Mouse (Mus musculus) hindbrain, embryonic 15.5 days (tissue): ENCODE data around the gene Gpr132. TPM values are rescaled to one million over a fixed set of nuclear protein-coding genes. Genes with fewer than 3 reads are reported as not detected.

Source experiments
- ATAC-seq: fragments of 200-750 bp; cut with Nextera tagmentation; 2 replicates; pipeline ENCODE4 v1.8.0; 2017; ENCODE audit warnings: low read depth, moderate number of reproducible peaks, moderate TSS enrichment; ENCODE audit not compliant: low FRiP score
- H3K27ac ChIP-seq: fragments of 300-500 bp; sonication (generic); replicated peaks from 2 replicates; pipeline ENCODE4 v1.5.1; 2015; ENCODE audit warnings: mild to moderate bottlenecking, inconsistent platforms
- H3K27me3 ChIP-seq: fragments of 300-500 bp; sonication (generic); 2 replicates; pipeline ENCODE4 v1.6.1; 2015; ENCODE audit warnings: control low read depth, inconsistent platforms
- H3K36me3 ChIP-seq: fragments of 300-500 bp; sonication (generic); 2 replicates; pipeline ENCODE4 v1.6.1; 2015; ENCODE audit warnings: control low read depth, inconsistent platforms
- H3K4me1 ChIP-seq: fragments of 300-500 bp; sonication (generic); replicated peaks from 2 replicates; pipeline ENCODE4 v1.6.1; 2015; ENCODE audit warnings: control low read depth, inconsistent platforms
- H3K4me2 ChIP-seq: fragments of 300-500 bp; sonication (generic); 2 replicates; pipeline ENCODE4 v1.6.1; 2015; ENCODE audit warnings: moderate library complexity, mild to moderate bottlenecking, inconsistent platforms
- H3K4me3 ChIP-seq: fragments of 300-500 bp; sonication (generic); 2 replicates; pipeline ENCODE4 v1.5.1; 2015; ENCODE audit warnings: mild to moderate bottlenecking, inconsistent platforms
- H3K9ac ChIP-seq: fragments of 300-500 bp; sonication (generic); 2 replicates; pipeline ENCODE4 v1.6.1; 2015; ENCODE audit warnings: inconsistent platforms
- H3K9me3 ChIP-seq: fragments of 300-500 bp; sonication (generic); 2 replicates; pipeline ENCODE4 v1.6.1; 2016; ENCODE audit warnings: control low read depth, inconsistent platforms
- WGBS: fragments of 180-500 bp; shearing (Covaris S2); methylation state at CpG from one replicate; pipeline ENCODE4 v1.1.7; 2015; 5-methylcytosine and 5-hydroxymethylcytosine counted together
- polyA plus RNA-seq: library from polyadenylated mRNA; unstranded; fragments of >200 nt; fragmentation: Nextera tagmentation; extraction: Ambion mirVana; gene quantifications from 2 replicates; pipeline ENCODE4 v1.2.1, GENCODE M21; 2015

The Gpr132 gene
- not detected in 2 replicates for polyA plus RNA-seq

GRCm38 (mm10) chr12:112868178-112869087, at the start of gene Gpr132:
Gpr132 (minus strand) TSS chr12:112868228.
- WGBS = 70% methylated on average over 13 of the region's 13 CpGs
- no peak for ATAC-seq

GRCm38 (mm10) chr12:112917486-112917885, 49.5 kb upstream of the Gpr132 start:
- Histone ChIP-seq H3K9me3 (no peaks in the 10 kb centered on the region), H3K9ac (no peak overlapping the region), H3K4me2 (no peak overlapping the region), H3K4me1 (peaks cover 6% of the 10 kb centered on the region), H3K4me3 (no peak overlapping the region), H3K27me3 (no peaks in the 10 kb centered on the region), H3K36me3 (peaks cover 46% of the 10 kb centered on the region), H3K27ac (no peak overlapping the region)
- ATAC-seq = no peak
- 87% methylated on average over 11 of the region's 11 CpGs for WGBS

More at GRCm38 (mm10) chr12:112868178-112869087, at the start of gene Gpr132:
- Histone ChIP-seq H3K4me1 (peaks cover 7% of the 10 kb centered on the region), H3K9ac (no peak within 1 kb of the TSS), H3K27ac (no peak within 1 kb of the TSS), H3K4me3 (no peak within 1 kb of the TSS), H3K9me3 (no peaks in the 10 kb centered on the region), H3K4me2 (no peak within 1 kb of the TSS), H3K36me3 (no peaks in the 10 kb centered on the region), H3K27me3 (peaks cover 13% of the 10 kb centered on the region; the same call in 1 of the 2 replicates)

GRCm38 (mm10) chr12:112916698-112917400, 48.8 kb upstream of the Gpr132 start:
- Histone ChIP-seq H3K9me3 (no peaks in the 10 kb centered on the region), H3K4me1 (peaks cover 4% of the 10 kb centered on the region), H3K27ac (no peak overlapping the region), H3K36me3 (peaks cover 53% of the 10 kb centered on the region), H3K27me3 (no peaks in the 10 kb centered on the region), H3K9ac (no peak overlapping the region), H3K4me3 (no peak overlapping the region), H3K4me2 (no peak overlapping the region)
- ATAC-seq = no peak
- WGBS = 76% methylated on average over 16 of the region's 16 CpGs

GRCm38 (mm10) chr12:112915587-112915986, 47.6 kb upstream of the Gpr132 start:
- Histone ChIP-seq H3K36me3 (peaks cover 65% of the 10 kb centered on the region), H3K4me1 (peaks cover 4% of the 10 kb centered on the region), H3K4me2 (no peak overlapping the region), H3K9me3 (no peaks in the 10 kb centered on the region), H3K27ac (no peak overlapping the region), H3K27me3 (no peaks in the 10 kb centered on the region), H3K4me3 (no peak overlapping the region), H3K9ac (no peak overlapping the region)
- ATAC-seq = no peak
- WGBS = 51% methylated on average over 13 of the region's 13 CpGs

DNA sequence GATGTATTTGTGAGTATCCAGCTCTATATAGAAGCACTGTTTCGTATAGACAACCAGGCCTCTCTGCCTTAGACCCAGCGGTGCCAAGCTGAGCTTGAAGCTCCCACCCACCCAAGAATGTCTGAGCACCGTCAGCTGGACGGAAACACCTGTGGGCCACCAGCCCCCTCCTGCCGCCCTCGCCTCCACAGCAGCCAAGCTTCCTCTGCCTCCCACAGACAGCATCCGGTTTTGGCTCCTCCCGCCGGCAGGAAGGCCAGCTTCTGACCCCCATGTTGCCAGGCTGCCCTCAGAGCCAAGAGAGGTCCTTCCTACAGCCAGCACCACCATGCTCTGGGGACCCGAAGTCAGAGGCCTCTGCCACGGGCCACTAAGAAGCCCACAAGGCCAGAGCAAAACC, 46.5 kb upstream of the Gpr132 start:
- 86% methylated on average over 11 of the region's 11 CpGs for WGBS
- no peak for ATAC-seq
- H3K36me3 ChIP-seq = peaks cover 66% of the 10 kb centered on the region

DNA sequence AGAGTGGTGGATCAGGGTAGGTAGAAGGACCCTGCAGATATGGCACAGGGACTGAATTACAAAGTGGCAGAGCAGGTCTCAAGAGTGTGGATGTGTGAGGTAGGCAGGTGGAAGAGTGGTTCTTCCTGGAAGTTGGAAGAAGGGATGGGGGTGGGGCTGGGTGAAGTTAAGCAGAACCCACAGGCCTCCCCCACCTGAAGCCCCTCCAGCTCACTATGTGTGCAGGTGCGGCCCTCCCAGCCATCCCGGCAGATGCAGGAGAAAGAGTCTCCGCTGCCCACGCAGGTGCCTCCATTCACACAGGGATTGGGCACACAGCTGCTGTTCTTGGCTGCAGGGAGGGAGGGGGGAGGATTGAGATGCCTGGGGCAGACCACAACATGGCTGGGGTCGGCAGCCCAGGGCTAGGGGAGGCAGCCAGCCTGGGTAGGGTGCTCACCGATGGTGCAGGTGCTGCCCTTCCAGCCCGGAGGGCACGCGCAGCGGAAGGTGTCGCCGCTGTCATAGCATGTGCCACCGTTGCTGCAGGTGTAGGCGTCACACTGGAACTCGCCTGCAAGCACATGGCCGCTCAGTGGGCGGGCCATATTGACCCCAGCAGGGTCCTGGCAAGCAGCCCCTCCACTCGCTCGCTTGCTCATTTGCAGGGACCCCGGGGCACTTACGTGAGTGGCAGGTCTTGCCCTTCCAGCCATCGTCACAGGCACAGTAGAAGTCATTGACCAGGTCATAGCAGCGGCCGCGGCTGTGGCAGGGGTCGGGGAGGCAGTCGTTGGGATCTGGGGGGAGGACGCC, 45.1 kb upstream of the Gpr132 start:
- H3K9ac ChIP-seq = no peak overlapping the region
- no peak for ATAC-seq
- no peak overlapping the region for H3K27ac ChIP-seq
- H3K27me3 ChIP-seq = no peaks in the 10 kb centered on the region
- peaks cover 80% of the 10 kb centered on the region for H3K36me3 ChIP-seq
- H3K4me3 ChIP-seq = no peak overlapping the region
- H3K4me2 ChIP-seq = no peak overlapping the region
- 84% methylated on average over 28 of the region's 28 CpGs for WGBS
- H3K4me1 ChIP-seq = peaks cover 4% of the 10 kb centered on the region
- H3K9me3 ChIP-seq = no peaks in the 10 kb centered on the region

More for the DNA sequence above, 46.5 kb upstream of the Gpr132 start:
- H3K27ac ChIP-seq = no peak overlapping the region
- no peaks in the 10 kb centered on the region for H3K27me3 ChIP-seq
- no peak overlapping the region for H3K4me3 ChIP-seq
- peaks cover 4% of the 10 kb centered on the region for H3K4me1 ChIP-seq
- no peak overlapping the region for H3K4me2 ChIP-seq
- no peaks in the 10 kb centered on the region for H3K9me3 ChIP-seq
- no peak overlapping the region for H3K9ac ChIP-seq

DNA sequence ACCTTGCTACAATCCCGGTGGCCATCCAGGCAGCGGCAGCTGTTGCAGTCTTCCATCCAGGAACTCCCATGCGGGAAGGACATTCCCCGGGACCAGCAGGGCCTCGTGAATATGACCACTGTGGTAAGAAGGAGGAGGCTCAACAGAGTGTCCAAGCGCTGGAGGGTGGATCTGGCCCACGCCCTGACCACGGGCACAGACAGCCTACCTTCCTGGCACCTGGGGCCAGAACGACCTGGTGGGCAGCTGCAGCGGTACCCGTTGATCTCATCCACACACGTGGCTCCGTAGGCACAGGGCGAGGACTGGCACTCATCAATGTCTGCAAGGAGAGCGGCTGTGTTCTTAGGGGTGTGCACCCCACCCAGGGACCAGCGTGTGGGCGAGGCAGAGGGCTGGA, 43.7 kb upstream of the Gpr132 start:
- Histone ChIP-seq H3K27me3 (no peaks in the 10 kb centered on the region), H3K4me3 (no peak overlapping the region), H3K9me3 (no peaks in the 10 kb centered on the region), H3K27ac (no peak overlapping the region), H3K36me3 (peaks cover 86% of the 10 kb centered on the region), H3K4me1 (peaks cover 4% of the 10 kb centered on the region), H3K4me2 (no peak overlapping the region), H3K9ac (no peak overlapping the region)
- WGBS = 94% methylated on average over 17 of the region's 17 CpGs
- no peak for ATAC-seq

DNA sequence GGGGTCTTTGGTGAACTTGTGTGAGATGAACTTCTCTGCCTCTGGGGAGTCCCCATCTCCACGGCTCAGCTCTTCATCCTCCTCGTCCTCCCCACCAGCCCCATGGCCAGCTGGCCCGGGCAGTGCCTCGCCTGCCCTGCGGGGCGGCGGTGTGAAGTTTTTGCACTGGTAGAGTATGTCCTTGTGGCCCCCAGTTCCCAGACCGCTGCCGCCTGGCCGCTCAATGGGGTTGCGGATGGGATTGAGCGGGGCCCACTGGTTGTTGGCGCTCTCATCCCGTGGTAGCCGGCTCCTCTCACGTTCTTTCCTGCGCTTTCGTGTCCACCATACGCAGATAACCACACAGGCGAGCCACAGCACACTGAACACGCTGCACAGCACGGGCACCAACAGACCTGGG, 41.0 kb upstream of the Gpr132 start:
- ATAC-seq = no peak

GRCm38 (mm10) chr12:112905001-112905400, 37.0 kb upstream of the Gpr132 start:
- Histone ChIP-seq H3K9me3 (no peaks in the 10 kb centered on the region), H3K27ac (no peak overlapping the region), H3K9ac (no peak overlapping the region), H3K4me2 (no peak overlapping the region), H3K4me3 (no peak overlapping the region), H3K27me3 (no peaks in the 10 kb centered on the region), H3K36me3 (peaks cover 25% of the 10 kb centered on the region), H3K4me1 (no peaks in the 10 kb centered on the region)
- WGBS = 86% methylated on average over 5 of the region's 5 CpGs
- no peak for ATAC-seq

More for the DNA sequence above, 41.0 kb upstream of the Gpr132 start:
- no peak overlapping the region for H3K4me3 ChIP-seq
- H3K9me3 ChIP-seq = no peaks in the 10 kb centered on the region
- WGBS = 96% methylated on average over 22 of the region's 22 CpGs
- no peaks in the 10 kb centered on the region for H3K4me1 ChIP-seq
- H3K27me3 ChIP-seq = no peaks in the 10 kb centered on the region
- H3K27ac ChIP-seq = no peak overlapping the region
- no peak overlapping the region for H3K4me2 ChIP-seq
- H3K9ac ChIP-seq = no peak overlapping the region
- H3K36me3 ChIP-seq = peaks cover 64% of the 10 kb centered on the region

- Histone ChIP-seq H3K27me3 (no peaks in the 10 kb centered on the region), H3K9ac (no peak overlapping the region), H3K4me1 (no peaks in the 10 kb centered on the region), H3K4me2 (no peak overlapping the region), H3K9me3 (no peaks in the 10 kb centered on the region), H3K36me3 (peaks cover 15% of the 10 kb centered on the region), H3K27ac (no peak overlapping the region), H3K4me3 (no peak overlapping the region)
- no peak for ATAC-seq
- 71% methylated on average over 8 of the region's 8 CpGs for WGBS
These were observed 35.9 kb upstream of the Gpr132 start for GRCm38 (mm10) chr12:112903941-112904340.

DNA sequence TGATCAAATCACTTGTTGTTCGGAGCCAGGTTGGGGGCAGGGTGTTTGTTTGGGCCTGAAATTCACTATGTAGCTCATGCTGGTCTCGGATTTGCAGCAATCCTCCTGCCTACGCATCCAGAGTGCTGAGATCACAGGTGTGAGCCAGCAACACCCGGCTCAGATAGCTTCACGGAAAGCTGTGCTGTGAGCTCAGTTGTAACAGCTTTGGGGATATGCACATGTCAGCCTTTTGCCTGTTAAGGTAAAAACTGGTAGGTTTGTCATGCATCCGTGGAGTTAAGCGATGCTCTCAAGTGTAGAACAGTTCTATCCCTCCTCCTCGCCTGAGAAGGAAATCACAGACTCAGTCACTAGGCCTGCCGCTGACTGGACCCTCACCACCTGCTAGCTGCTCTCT, 32.6 kb upstream of the Gpr132 start:
- H3K4me3 ChIP-seq = no peak overlapping the region

More for the DNA sequence above, 32.6 kb upstream of the Gpr132 start:
- Histone ChIP-seq H3K27me3 (no peaks in the 10 kb centered on the region), H3K9ac (no peak overlapping the region), H3K4me1 (peaks cover 10% of the 10 kb centered on the region), H3K36me3 (no peaks in the 10 kb centered on the region), H3K4me2 (no peak overlapping the region), H3K9me3 (no peaks in the 10 kb centered on the region), H3K27ac (no peak overlapping the region)
- 85% methylated on average over 9 of the region's 9 CpGs for WGBS
- ATAC-seq = no peak
